Mouse (Mus musculus) ES-E14 (cell line): Measurements from ENCODE around the gene Akap12.

Source experiments
- MAFK ChIP-seq: IDR thresholded peaks from 2 replicates; pipeline ENCODE4 v1.6.1; 2014; ENCODE audit warnings: mild to moderate bottlenecking, low read depth, low read length, inconsistent platforms; ENCODE audit not compliant: insufficient read depth
- ZC3H11A ChIP-seq: IDR thresholded peaks from 2 replicates; pipeline ENCODE4 v1.6.1; 2012; ENCODE audit warnings: low read depth, mild to moderate bottlenecking, inconsistent platforms, low read length, borderline replicate concordance
- ZNF384 ChIP-seq: IDR thresholded peaks from 2 replicates; pipeline ENCODE4 v1.6.1; 2012; ENCODE audit warnings: low read depth, low read length, inconsistent platforms

DNA sequence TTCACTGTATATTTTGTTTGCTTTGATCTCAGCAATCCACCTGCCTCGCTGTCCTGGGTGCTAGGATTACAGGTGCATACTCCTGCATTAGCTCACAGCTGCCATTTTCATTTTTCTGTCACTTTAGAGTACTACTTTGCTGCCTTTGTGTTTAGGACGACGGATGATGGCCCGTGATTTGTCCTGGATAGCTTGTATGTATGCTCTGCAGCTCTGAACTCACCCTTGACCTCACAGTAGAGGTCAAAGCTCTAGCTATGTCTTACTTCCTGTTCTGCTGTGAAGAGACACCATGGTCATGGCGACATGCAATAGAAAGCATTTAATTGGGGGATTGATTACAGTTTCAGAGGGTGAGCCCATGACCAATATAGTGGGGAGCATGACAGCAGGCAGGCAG, 37.4 kb downstream of the Akap12 start:
- TF ChIP-seq MAFK (no peak), ZNF384 (no peak), ZC3H11A (no peak)
